Mouse (Mus musculus) regulatory T cell (primary cell): ENCODE data around the gene Lamc3.

ENCODE experiments used
- in situ Hi-C: fragments of 300-600 bp; cut with MboI, MseI; formaldehyde crosslinking; loops from one replicate; pipeline ENCODE4 v1.15.1; 2025; ENCODE audit warnings: high pct_unique_total_duplicates

The Lamc3 gene

GRCm38 (mm10) chr2:31972589-31972988 is 85.5 kb downstream of the Lamc3 start:
- in situ Hi-C loops = no loop called here

GRCm38 (mm10) chr2:31974141-31974808 is 87.2 kb downstream of the Lamc3 start, which contains the start of gene Nup214:
Gene Nup214 (plus strand): TSS chr2:31974436.
- in situ Hi-C loops = no loop called here

GRCm38 (mm10) chr2:31974809-31975371 is 87.8 kb downstream of the Lamc3 start:
- in situ Hi-C loops = no loop called here

GRCm38 (mm10) chr2:31987774-31988173 is 100.7 kb downstream of the Lamc3 start:
- in situ Hi-C loops = no loop called here

GRCm38 (mm10) chr2:31990961-31991360 is 103.9 kb downstream of the Lamc3 start:
- in situ Hi-C loops = no loop called here

GRCm38 (mm10) chr2:31994896-31995295 is 107.8 kb downstream of the Lamc3 start:
- in situ Hi-C loops = no loop called here

- in situ Hi-C loops = no loop called here
These were observed 109.0 kb downstream of the Lamc3 start for GRCm38 (mm10) chr2:31996060-31996459.
